Comparison of ENCODE assay signal across 8 mouse cellular contexts in the genomic region with DNA sequence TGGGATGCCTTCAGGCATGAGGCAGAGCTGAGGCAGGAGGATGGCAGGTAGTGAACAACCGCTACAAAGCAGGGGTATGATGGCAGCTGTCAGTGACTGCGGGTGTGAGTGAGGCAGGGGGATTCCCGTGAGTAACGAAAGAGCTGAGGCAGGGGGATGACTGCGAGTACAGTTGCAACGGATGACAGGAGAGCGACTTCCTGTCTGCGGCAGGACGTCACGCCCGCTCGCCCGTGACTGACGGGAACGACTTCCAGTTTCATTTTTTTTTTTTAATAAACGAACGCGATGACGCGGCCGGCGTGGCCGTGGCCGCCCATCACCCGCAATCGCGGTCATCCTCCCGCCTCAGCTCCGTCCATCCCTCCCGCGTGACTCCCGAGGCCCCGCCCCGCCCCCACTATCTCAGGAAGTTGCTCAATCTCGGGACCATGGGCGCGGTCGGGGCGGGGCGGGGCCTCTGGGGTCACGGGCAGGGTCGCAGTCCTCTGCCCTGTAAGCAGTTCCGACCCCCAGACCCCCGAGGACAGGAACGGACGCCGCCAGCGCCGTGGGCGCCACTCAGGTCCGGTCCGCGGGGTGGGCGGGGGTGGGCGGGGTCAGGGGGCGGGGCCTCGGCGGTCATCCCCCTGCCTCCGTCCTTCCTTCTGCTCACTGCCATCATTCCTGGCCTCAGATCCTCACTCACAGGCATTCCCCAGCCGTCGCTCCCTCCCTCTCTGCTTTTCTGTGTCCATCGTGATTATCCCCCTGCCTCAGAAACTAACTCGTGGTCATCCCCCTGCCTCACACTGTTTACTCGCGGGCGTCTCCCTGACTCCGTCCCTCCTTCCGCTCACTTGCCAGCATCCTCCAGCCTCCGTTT. TPM values are rescaled to one million over a fixed set of nuclear protein-coding genes. Genes with fewer than 3 reads are reported as not detected.
DNase-seq lines count a peak whose midpoint lies in the region; ATAC-seq and TF ChIP-seq lines count a peak whose summit lies in the region.

TSS of gene Il3ra (plus strand) at position 328 of the 865 bp plus-strand sequence.

- peak; percentile 93 for DNase-seq in CD4-positive, CD25-positive, alpha-beta regulatory T cell, adult 2 months (ENCODE audit: low read depth, low spot score)
- peak; percentile 89 for DNase-seq in brain, adult 2 months (ENCODE audit: low read depth, low spot score)
- DNase-seq in kidney, postnatal 25 days, result peak; percentile 68 to 86
- peak; percentile 59 for DNase-seq in lung, adult 2 months
- peak; percentile 68 for DNase-seq in thymus, adult 2 months

- TF ChIP-seq CTCF in lung, adult 2 months (IDR thresholded peaks at IDR 0.05; ENCODE audit: insufficient read depth, low read length), result no peak
- no peak for TF ChIP-seq CTCF in thymus, adult 2 months (IDR thresholded peaks at IDR 0.05; ENCODE audit: borderline replicate concordance, control insufficient read depth, extremely low read depth, insufficient read depth, low read length, poor library complexity)

- H3K36me3 ChIP-seq in forebrain, embryonic 12.5 days (replicated peaks), result no peaks in the 10 kb centered on the region
- peaks cover 21% of the 10 kb centered on the region for H3K36me3 ChIP-seq in heart, embryonic 16.5 days (ENCODE audit: control insufficient read depth, insufficient read depth)
- H3K36me3 ChIP-seq in neural tube, embryonic 15.5 days, result peaks cover 5% of the 10 kb centered on the region; the same call in 1 of the 2 replicates
- no peaks in the 10 kb centered on the region for H3K36me3 ChIP-seq in thymus, adult 2 months (ENCODE audit: control insufficient read depth, insufficient read depth, low read length)

- peak within 1 kb of the TSS; percentile 71 for H3K4me3 ChIP-seq in forebrain, embryonic 12.5 days (replicated peaks)
- H3K4me3 ChIP-seq in heart, embryonic 16.5 days (ENCODE audit: low read length), result peak within 1 kb of the TSS; percentile 70
- peak within 1 kb of the TSS; percentile 69 for H3K4me3 ChIP-seq in lung, adult 2 months (replicated peaks; ENCODE audit: extremely low read depth, low read depth, low read length)
- peak within 1 kb of the TSS; percentile 64 for H3K4me3 ChIP-seq in neural tube, embryonic 15.5 days (replicated peaks)
- H3K4me3 ChIP-seq in thymus, adult 2 months (ENCODE audit: control insufficient read depth, insufficient read depth, low read length), result peak within 1 kb of the TSS; percentile 56

- ATAC-seq in forebrain, embryonic 12.5 days (ENCODE audit: low FRiP score), result peak; percentile 45
- peak; percentile 54 for ATAC-seq in heart, embryonic 16.5 days (replicated peaks; ENCODE audit: extremely low read depth, insufficient read depth, low FRiP score)
- peak; percentile 73 for ATAC-seq in neural tube, embryonic 15.5 days (ENCODE audit: low FRiP score)

- WGBS in forebrain, embryonic 12.5 days, result 3% methylated on average over 58 of the region's 69 CpGs
- 2% methylated on average over 63 of the region's 69 CpGs for WGBS in heart, embryonic 16.5 days
- 1% methylated on average over 68 of the region's 69 CpGs for WGBS in lung, adult 2 months
- 3% methylated on average over 64 of the region's 69 CpGs for WGBS in neural tube, embryonic 15.5 days
- WGBS in thymus, adult 2 months, result 7% methylated on average over 69 of the region's 69 CpGs

- H3K27ac ChIP-seq in forebrain, embryonic 12.5 days, result peak within 1 kb of the TSS; percentile 63
- H3K27ac ChIP-seq in heart, embryonic 16.5 days (ENCODE audit: low read length), result peak within 1 kb of the TSS; percentile 53
- peak within 1 kb of the TSS; percentile 81 for H3K27ac ChIP-seq in neural tube, embryonic 15.5 days (replicated peaks)
- H3K27ac ChIP-seq in thymus, adult 2 months (ENCODE audit: control insufficient read depth, insufficient read depth, low read length), result peak within 1 kb of the TSS; percentile 1; the same call in 1 of the 2 replicates

- peak; percentile 41; the same call in 1 of the 2 replicates for TF ChIP-seq POLR2A in lung, adult 2 months (IDR thresholded peaks at IDR 0.05; ENCODE audit: borderline replicate concordance, extremely low read depth, low read depth, low read length)
- no peak for TF ChIP-seq POLR2A in thymus, adult 2 months (IDR thresholded peaks at IDR 0.05; ENCODE audit: control insufficient read depth, extremely low read depth, insufficient read depth, low read length, poor library complexity)

- H3K4me2 ChIP-seq in forebrain, embryonic 12.5 days, result peak within 1 kb of the TSS; percentile 79
- H3K4me2 ChIP-seq in heart, embryonic 16.5 days (ENCODE audit: low read depth, low read length), result peak within 1 kb of the TSS; percentile 91
- peak within 1 kb of the TSS; percentile 86 for H3K4me2 ChIP-seq in neural tube, embryonic 15.5 days

- H3K4me1 ChIP-seq in forebrain, embryonic 12.5 days, result 0 out of 2 replicates have a peak, but pooled peaks cover 5% of the 10 kb centered on the region
- no peaks in the 10 kb centered on the region for H3K4me1 ChIP-seq in heart, embryonic 16.5 days (ENCODE audit: control insufficient read depth, insufficient read depth, low read length)
- peaks cover 3% of the 10 kb centered on the region; the same call in 1 of the 2 replicates for H3K4me1 ChIP-seq in lung, adult 2 months (ENCODE audit: control insufficient read depth, insufficient read depth, low read length)
- H3K4me1 ChIP-seq in neural tube, embryonic 15.5 days, result 0 out of 2 replicates have a peak, but pooled peaks cover 6% of the 10 kb centered on the region
- no peaks in the 10 kb centered on the region; the same call in 1 of the 2 replicates for H3K4me1 ChIP-seq in thymus, adult 2 months (replicated peaks; ENCODE audit: control insufficient read depth, insufficient read depth, low read length)

- H3K9me3 ChIP-seq in forebrain, embryonic 12.5 days, result peaks cover 45% of the 10 kb centered on the region
- peaks cover 42% of the 10 kb centered on the region for H3K9me3 ChIP-seq in heart, embryonic 16.5 days (replicated peaks; ENCODE audit: control insufficient read depth, low read length)
- peaks cover 20% of the 10 kb centered on the region; the same call in 1 of the 2 replicates for H3K9me3 ChIP-seq in neural tube, embryonic 15.5 days (replicated peaks)

- H3K9ac ChIP-seq in forebrain, embryonic 12.5 days, result peak within 1 kb of the TSS; percentile 63
- H3K9ac ChIP-seq in heart, embryonic 16.5 days (ENCODE audit: low read length), result peak within 1 kb of the TSS; percentile 76
- H3K9ac ChIP-seq in neural tube, embryonic 15.5 days (replicated peaks), result peak within 1 kb of the TSS; percentile 54

- no peaks in the 10 kb centered on the region for H3K27me3 ChIP-seq in forebrain, embryonic 12.5 days
- no peaks in the 10 kb centered on the region for H3K27me3 ChIP-seq in heart, embryonic 16.5 days (ENCODE audit: control insufficient read depth, insufficient read depth, low read length)
- no peaks in the 10 kb centered on the region for H3K27me3 ChIP-seq in neural tube, embryonic 15.5 days (replicated peaks)
- no peaks in the 10 kb centered on the region for H3K27me3 ChIP-seq in thymus, adult 2 months (ENCODE audit: control insufficient read depth, insufficient read depth, low read length)

RNA-seq across cellular contexts. Expression of gene Il3ra, which starts in this region (rescaled TPM):
- 1.4 TPM in 2 replicates for polyA plus RNA-seq in forebrain, embryonic 12.5 days (2016; fragmentation: Nextera tagmentation; extraction: Ambion mirVana)
- 4.7 and 6.9 TPM in 2 replicates for polyA plus RNA-seq in heart, embryonic 16.5 days (2015; fragmentation: Nextera tagmentation; extraction: Ambion mirVana)
- 89.7 and 119 TPM in 2 replicates for polyA plus RNA-seq in lung, adult 2 months (2012; rRNA removed)
- polyA plus RNA-seq in neural tube, embryonic 15.5 days (2015; fragmentation: Nextera tagmentation; extraction: Ambion mirVana), result 2.9 and 4.3 TPM in 2 replicates
- polyA plus RNA-seq in thymus, adult 2 months (2012; rRNA removed), result 53.9 and 69.0 TPM in 2 replicates

Comparison
In these comparisons a context has a peak if more than half of its experiments do, and no peak if none do; other contexts are left out.
1. Peak in every context shown above with its lines: DNase-seq, ATAC-seq, H3K4me3 ChIP-seq and H3K27ac ChIP-seq.
2. H3K27ac ChIP-seq: peak in every context shown above with its lines; median percentile 81 in neural tube, embryonic 15.5 days; 63 in forebrain, embryonic 12.5 days; 53 in heart, embryonic 16.5 days; 1 in thymus, adult 2 months.